Mouse (Mus musculus): ENCODE data around the gene Card19.

The Card19 gene

DNA sequence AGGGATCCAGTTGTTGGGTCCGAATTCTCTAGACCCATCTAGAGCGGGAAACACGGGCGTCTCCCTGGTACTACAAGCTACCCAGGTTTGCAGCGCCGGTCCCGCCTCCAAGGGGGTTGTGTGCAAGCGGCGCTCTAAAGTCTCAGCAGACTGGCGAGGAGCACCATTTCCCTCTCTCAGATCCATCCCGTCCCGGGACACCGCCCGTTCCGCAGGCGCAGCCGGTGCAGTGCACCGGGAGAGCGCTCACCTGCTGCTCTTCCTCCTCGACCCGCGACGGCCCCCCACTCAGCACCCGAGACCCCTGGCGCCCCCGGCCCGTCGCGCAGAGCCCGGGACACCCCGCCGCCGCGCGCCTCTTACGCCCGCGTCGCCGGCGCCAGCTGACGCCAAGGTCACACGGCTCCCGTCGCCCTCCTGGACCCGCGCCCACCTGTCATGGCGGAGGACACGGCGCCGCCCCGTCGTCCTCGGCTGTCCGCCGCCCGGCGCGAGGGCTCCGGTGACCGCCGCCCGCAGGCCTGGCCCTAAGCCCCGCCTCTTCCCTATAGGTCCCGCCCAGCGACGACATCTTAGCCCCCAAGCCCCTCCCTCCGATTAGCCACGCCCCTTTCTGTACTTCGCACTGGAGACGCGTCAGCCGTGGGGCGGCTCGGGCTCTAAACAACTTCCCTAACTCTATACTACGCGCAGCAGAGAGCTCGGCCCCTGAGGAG, at the start of gene Card19:
Gene Card19 (minus strand): TSS at position 534 of the 716 bp plus-strand sequence.
- DNase-seq (ENCODE audit: low read depth, low spot score): peak; percentile 89

DNA sequence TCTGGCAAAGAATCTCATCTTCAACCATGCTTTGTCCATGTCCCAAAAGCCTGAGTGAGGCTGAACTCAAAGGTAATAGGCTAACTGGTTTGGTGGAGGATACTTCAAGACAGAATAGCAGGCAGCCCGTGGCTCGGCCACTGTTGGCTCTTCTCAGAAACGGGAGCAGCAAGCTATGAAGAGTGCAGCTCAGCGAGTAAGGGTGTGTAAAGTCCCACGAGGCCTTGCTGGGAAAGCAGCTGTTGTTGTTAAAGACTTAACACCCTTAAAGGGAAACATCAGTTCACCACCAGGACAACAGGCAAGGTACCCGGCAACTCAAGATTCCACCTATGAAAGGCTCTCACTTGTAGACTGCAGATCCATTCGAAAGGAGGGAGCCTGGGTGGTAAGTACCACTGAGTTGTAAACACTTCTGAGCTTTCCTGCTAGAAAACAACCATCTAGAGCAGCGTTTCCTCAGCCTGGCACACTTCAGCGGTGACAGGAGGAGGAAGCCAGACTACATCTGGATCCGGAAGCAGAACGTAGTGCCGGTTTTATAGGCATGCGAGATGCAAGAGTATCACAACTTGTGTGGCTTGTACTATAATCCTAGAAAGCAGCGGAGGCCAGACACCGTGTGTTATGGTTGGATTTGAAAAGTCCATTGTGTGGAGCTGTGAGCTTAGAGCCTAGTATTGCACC, 44.3 kb upstream of the Card19 start:
- no peak for DNase-seq (ENCODE audit: low read depth, low spot score)

GRCm38 (mm10) chr13:49257819-49258313, 42.0 kb upstream of the Card19 start:
- no peak for DNase-seq (ENCODE audit: low read depth, low spot score)

DNA sequence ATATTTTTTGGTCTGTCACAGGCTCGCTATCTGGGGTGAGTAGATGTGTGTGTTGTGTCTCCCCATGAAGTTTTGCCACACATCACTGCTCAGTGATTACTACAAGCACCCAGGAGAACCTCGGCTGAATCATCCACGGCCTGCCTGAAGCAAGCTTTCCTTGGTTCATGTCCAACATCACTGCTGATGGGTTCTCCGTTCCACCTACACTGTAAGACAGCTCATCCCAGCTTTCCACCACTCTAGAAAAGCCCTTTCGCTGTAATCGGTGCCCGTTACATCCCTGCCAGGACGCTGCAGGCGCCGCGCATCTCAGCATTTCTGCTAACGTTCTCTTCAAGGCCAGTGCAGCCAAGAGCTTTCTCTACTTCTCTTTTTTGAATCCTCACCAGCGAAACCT, 36.9 kb upstream of the Card19 start:
- no peak for DNase-seq (ENCODE audit: low read depth, low spot score)

DNA sequence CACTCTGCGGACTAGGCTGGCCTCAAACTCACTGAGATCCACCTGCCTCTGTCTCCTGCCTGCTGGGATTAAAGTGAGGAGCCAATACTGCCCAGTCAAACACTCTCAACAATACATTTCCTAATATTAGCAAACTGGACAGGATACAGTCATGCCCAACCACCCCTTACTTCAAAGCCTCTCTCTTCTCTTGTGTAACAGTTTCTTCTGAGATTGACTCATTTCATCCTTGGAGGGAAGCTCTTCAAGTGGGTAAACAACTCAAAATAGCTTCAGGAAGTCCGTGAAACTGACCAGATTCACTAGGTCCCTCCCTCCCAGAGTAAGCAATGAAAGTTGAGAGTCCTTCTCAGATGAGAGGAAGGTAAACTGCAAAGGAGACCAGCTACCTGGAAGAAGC, 36.3 kb upstream of the Card19 start:
- DNase-seq (ENCODE audit: low read depth, low spot score): no peak

DNA sequence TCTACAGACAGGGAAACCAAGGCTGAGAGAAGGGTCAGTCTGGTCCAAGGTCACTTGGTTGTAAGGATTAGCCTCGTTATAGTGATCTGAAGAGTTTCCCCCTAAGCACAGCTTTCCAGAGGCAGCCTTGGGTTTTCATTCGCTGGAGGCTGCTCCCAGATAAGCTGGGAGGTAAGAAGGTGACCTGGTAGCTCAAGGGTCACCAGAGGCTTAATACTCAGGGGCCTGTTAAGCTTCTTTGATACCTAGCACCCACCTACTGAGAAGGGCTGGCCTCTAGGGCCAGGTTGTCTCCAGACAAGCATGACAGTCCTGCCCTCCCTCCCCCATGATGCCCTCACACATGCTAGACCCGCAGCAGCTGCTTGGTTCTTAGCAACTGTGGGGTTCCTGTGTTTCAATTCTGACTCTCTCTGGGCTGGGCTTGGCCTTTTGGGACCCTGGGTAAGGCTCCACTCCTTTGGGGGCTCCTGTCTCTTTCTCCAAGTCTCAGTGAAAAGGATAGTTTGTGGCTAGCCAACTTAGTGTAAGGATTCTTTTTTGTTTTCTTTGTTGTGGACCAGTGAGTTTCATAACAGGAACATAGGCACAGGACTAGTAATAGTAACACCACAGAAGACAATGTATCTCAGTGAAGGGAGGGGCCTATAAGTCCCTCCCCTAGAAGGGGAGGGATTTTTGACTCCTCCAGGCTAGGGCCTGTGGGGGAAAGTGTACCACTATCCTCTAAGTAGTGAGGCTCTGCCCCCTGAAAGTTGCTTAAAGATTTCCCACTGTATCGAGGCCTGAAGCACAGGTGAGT, 35.1 kb upstream of the Card19 start:
- DNase-seq (ENCODE audit: low read depth, low spot score): no peak

DNA sequence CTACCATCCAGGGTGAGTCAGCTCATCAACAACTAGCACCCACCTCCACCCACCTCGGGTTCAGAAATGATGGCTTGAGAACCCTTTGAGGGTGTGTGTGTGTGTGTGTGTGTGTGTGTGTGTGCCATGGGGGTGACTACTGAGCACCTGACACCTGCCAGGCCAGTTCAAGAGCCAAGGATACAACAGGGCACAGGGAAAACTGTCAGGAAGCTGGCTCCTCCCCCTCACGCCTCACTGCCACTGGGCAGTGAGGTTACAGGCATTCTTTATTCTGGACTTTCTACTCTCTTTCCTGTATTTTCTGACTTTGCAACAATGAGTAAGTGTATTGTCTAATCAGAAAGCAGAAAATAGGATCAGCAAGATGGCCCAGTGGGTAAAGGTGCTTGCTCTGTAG, 33.8 kb upstream of the Card19 start:
- no peak for DNase-seq (ENCODE audit: low read depth, low spot score)

- DNase-seq (ENCODE audit: low read depth, low spot score): no peak
Observed at GRCm38 (mm10) chr13:49248923-49249322, 33.1 kb upstream of the Card19 start.

GRCm38 (mm10) chr13:49248467-49248862, 32.6 kb upstream of the Card19 start, which contains the start of gene Susd3:
Gene Susd3 (minus strand): TSS chr13:49248706.
- DNase-seq (ENCODE audit: low read depth, low spot score): no peak

GRCm38 (mm10) chr13:49247740-49248466, 32.1 kb upstream of the Card19 start:
- DNase-seq (ENCODE audit: low read depth, low spot score): peak; percentile 9

GRCm38 (mm10) chr13:49247232-49247739, 31.4 kb upstream of the Card19 start:
- no peak for DNase-seq (ENCODE audit: low read depth, low spot score)

- DNase-seq (ENCODE audit: low read depth, low spot score): no peak
Observed at GRCm38 (mm10) chr13:49246626-49247025, 30.8 kb upstream of the Card19 start.

GRCm38 (mm10) chr13:49246011-49246410, 30.2 kb upstream of the Card19 start:
- DNase-seq (ENCODE audit: low read depth, low spot score): no peak

DNA sequence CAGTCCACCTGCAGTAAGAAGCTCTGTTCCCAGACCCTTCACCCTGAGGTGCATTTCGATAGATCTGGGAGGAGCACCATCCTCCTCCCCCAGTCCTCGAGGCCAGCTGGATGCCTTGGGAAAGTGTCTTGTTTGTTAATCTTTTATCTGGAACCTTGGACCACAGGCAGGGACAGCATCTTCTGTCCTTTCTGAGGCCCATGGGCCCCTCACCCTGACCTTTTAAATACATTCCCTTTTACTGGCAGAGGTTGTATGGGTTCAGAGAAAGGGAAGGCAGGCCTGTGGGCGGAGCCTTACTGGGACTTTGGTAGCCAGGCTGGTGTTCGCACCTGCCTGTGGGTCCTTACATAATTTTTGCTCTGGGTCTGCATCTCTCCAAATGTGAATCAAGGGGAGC, 29.4 kb upstream of the Card19 start:
- no peak for DNase-seq (ENCODE audit: low read depth, low spot score)

GRCm38 (mm10) chr13:49243492-49243891, 27.7 kb upstream of the Card19 start:
- no peak for DNase-seq (ENCODE audit: low read depth, low spot score)

- DNase-seq (ENCODE audit: low read depth, low spot score): no peak
Observed at GRCm38 (mm10) chr13:49242321-49243065, 26.7 kb upstream of the Card19 start.

GRCm38 (mm10) chr13:49238737-49239136, 22.9 kb upstream of the Card19 start:
- no peak for DNase-seq (ENCODE audit: low read depth, low spot score)

DNA sequence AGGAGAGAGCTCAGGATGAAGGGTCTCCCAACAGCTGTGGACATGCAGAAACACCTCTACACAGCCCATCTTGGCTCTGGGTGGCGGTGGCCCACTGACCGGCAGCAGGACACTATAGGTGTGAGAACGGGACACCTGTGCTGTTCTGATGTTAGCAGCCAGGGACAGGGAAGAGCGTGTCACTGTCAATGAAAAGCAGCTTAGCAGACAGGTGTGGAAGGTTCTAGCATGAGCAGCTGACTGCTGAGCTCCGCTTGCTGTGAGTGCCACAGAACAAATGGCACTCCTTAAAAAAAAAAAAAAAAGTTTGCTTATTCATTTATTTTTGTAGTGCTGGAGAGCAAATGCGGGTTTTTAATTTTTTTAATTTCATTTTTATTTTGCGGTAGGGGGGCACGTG, 21.8 kb upstream of the Card19 start:
- no peak for DNase-seq (ENCODE audit: low read depth, low spot score)

- DNase-seq (ENCODE audit: low read depth, low spot score): no peak
Observed at GRCm38 (mm10) chr13:49234711-49235110, 18.9 kb upstream of the Card19 start.

DNA sequence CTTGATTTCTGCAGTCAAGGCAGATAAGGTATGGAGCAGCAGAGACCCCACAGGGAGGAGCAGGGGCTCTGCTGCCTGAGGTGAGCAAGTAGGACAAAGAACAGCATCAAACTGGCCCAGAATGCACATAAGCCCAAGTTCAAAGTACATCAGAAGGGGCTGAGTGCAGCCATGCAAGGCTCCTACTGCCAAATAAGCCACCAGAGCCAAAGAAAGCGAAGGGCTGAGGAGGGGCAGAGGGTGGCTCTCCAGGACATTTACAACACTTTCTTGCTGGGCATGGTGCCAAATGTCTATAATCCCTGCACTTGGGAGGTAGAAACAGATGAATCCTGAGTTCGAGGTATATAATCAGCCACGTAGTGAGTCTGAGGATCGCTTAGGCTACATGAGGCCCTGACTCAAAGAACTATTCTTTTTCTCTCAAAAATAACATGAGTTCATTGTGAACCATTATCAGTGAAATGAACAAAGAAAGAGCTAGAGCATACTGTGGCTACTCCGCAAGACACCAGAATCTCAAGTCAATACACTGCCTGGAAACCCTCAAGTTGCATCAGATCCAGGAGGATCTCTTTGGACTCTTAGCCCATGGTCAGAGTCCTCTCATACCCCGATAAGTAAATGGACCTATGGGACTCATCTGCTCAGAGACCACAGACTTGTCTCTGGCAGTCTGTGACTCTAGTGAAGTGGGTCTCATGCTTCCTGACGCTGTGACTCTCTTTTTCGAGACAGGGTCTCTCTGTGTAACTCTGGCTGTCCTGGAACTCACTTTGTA, 18.1 kb upstream of the Card19 start:
- DNase-seq (ENCODE audit: low read depth, low spot score): no peak
